16 mouse cellular contexts compared by ENCODE assay signal in genomic region chr2:165747975-165748374, GRCm38 (mm10).
DNase-seq lines count a peak whose midpoint lies in the region; ATAC-seq and TF ChIP-seq lines count a peak whose summit lies in the region.
"Had no signal": no experiment of that assay in that cellular context is flagged by ENCODE, and none has a peak within 500 bp of the region (broad histone marks: within the 10 kb centered on the region; RNA-seq: fewer than 3 reads in every experiment).

No protein-coding gene starts in this region.

- H3K9me3 ChIP-seq in limb, embryonic 14.5 days (ENCODE audit: control insufficient read depth, low read length): no peaks in the 10 kb centered on the region
- no peaks in the 10 kb centered on the region for H3K9me3 ChIP-seq in liver, embryonic 11.5 days (ENCODE audit: control insufficient read depth, low read length)
- H3K9me3 ChIP-seq: hindbrain, embryonic 15.5 days; limb, embryonic 15.5 days; midbrain, embryonic 15.5 days had no signal

- no peak overlapping the region for H3K4me2 ChIP-seq in limb, embryonic 14.5 days (replicated peaks; ENCODE audit: low read depth, low read length, severe bottlenecking)
- H3K4me2 ChIP-seq in liver, embryonic 11.5 days: no peak overlapping the region
- H3K4me2 ChIP-seq: heart, embryonic 11.5 days; hindbrain, embryonic 15.5 days; limb, embryonic 15.5 days; midbrain, embryonic 15.5 days had no signal

- DNase-seq in embryo, embryonic 11 days: peak; percentile 36
- no peak for DNase-seq in embryo, embryonic 9.5 days (ENCODE audit: extremely low spot score)
- peak; percentile 25 to 28 for DNase-seq in lung, adult 18-20 months
- no peak for DNase-seq in lung, postnatal 4 days
- DNase-seq in WW6 (ENCODE audit: low read depth, low spot score): peak; percentile 28
- peak; percentile 31 for DNase-seq in limb, embryonic 14.5 days (ENCODE audit: low spot score)
- no peak for DNase-seq in right cerebral cortex, postnatal 36 days (ENCODE audit: low spot score in 2 of 2)
- DNase-seq in liver, embryonic 11.5 days (ENCODE audit: low spot score): no peak
- DNase-seq: cerebellum, postnatal 14 days; liver, postnatal 0 days had no signal

- WGBS in limb, embryonic 14.5 days: 42% methylated on average over 7 of the region's 7 CpGs
- WGBS in liver, embryonic 11.5 days: 43% methylated on average over 7 of the region's 7 CpGs

- no peak overlapping the region for H3K4me3 ChIP-seq in limb, embryonic 14.5 days (replicated peaks; ENCODE audit: low read length)
- no peak overlapping the region for H3K4me3 ChIP-seq in liver, embryonic 11.5 days (ENCODE audit: low read depth, low read length)
- H3K4me3 ChIP-seq: hindbrain, embryonic 15.5 days; limb, embryonic 15.5 days; midbrain, embryonic 15.5 days had no signal

- no peak overlapping the region for H3K9ac ChIP-seq in limb, embryonic 14.5 days (ENCODE audit: low read depth, low read length, severe bottlenecking)
- no peak overlapping the region for H3K9ac ChIP-seq in liver, embryonic 11.5 days (ENCODE audit: low read depth, low read length)
- H3K9ac ChIP-seq: hindbrain, embryonic 15.5 days; limb, embryonic 15.5 days; liver, postnatal 0 days; midbrain, embryonic 15.5 days had no signal

- no peaks in the 10 kb centered on the region for H3K27me3 ChIP-seq in limb, embryonic 14.5 days (ENCODE audit: control insufficient read depth, insufficient read depth, low read length)
- H3K27me3 ChIP-seq in liver, embryonic 11.5 days (replicated peaks; ENCODE audit: control insufficient read depth, insufficient read depth, low read length): peaks cover 6% of the 10 kb centered on the region
- H3K27me3 ChIP-seq: hindbrain, embryonic 15.5 days; limb, embryonic 15.5 days; midbrain, embryonic 15.5 days had no signal

- H3K27ac ChIP-seq in limb, embryonic 14.5 days (replicated peaks; ENCODE audit: low read depth, low read length): no peak overlapping the region
- H3K27ac ChIP-seq in liver, embryonic 11.5 days (ENCODE audit: low read depth, low read length): no peak overlapping the region
- H3K27ac ChIP-seq: hindbrain, embryonic 15.5 days; kidney, postnatal 0 days; limb, embryonic 15.5 days; midbrain, embryonic 15.5 days had no signal

- no peaks in the 10 kb centered on the region for H3K36me3 ChIP-seq in limb, embryonic 14.5 days (ENCODE audit: control insufficient read depth, insufficient read depth, low read length)
- H3K36me3 ChIP-seq in liver, embryonic 11.5 days (ENCODE audit: control insufficient read depth, insufficient read depth, low read length): no peaks in the 10 kb centered on the region
- H3K36me3 ChIP-seq: hindbrain, embryonic 15.5 days; limb, embryonic 15.5 days; midbrain, embryonic 15.5 days had no signal

- peaks cover 9% of the 10 kb centered on the region for H3K4me1 ChIP-seq in limb, embryonic 14.5 days (ENCODE audit: control insufficient read depth, insufficient read depth, low read length)
- no peaks in the 10 kb centered on the region; the same call in 1 of the 2 replicates for H3K4me1 ChIP-seq in liver, embryonic 11.5 days (replicated peaks; ENCODE audit: control insufficient read depth, insufficient read depth, low read length)

- no peak for ATAC-seq in limb, embryonic 14.5 days (ENCODE audit: low FRiP score, low read depth)
- no peak for ATAC-seq in liver, embryonic 11.5 days (replicated peaks; ENCODE audit: low FRiP score)
- ATAC-seq: intestine, postnatal 0 days; liver, postnatal 0 days; midbrain, embryonic 15.5 days had no signal

- no peak for TF ChIP-seq POLR2A in limb, embryonic 14.5 days (IDR thresholded peaks at IDR 0.05; ENCODE audit: borderline replicate concordance, extremely low read depth, insufficient read depth, insufficient read length)

Comparison
In these comparisons a context has a peak if more than half of its experiments do, and no peak if none do; other contexts are left out.
1. DNase-seq: peak in embryo, embryonic 11 days (single experiment), lung, adult 18-20 months (2 of 2), WW6 (single experiment) and limb, embryonic 14.5 days (single experiment); none in embryo, embryonic 9.5 days (single experiment), lung, postnatal 4 days (0 of 2), right cerebral cortex, postnatal 36 days (0 of 2) and liver, embryonic 11.5 days (single experiment).